Mouse (Mus musculus) c-Kit-positive CD71-positive TER-119-positive erythroid progenitor cells, embryonic 14.5 days (primary cell): ENCODE measurements around the gene Tmem97.
"Not testable (repeated sequence)": the region's sequence is repeated elsewhere in the genome, so short reads cannot be mapped to it uniquely, and the experiment has no call there.

Source experiments
- DNase-seq: peaks from one replicate; pipeline ENCODE4 v3.0.0-alpha.2; 2013; ENCODE audit warnings: low spot score

Gene Tmem97

DNA sequence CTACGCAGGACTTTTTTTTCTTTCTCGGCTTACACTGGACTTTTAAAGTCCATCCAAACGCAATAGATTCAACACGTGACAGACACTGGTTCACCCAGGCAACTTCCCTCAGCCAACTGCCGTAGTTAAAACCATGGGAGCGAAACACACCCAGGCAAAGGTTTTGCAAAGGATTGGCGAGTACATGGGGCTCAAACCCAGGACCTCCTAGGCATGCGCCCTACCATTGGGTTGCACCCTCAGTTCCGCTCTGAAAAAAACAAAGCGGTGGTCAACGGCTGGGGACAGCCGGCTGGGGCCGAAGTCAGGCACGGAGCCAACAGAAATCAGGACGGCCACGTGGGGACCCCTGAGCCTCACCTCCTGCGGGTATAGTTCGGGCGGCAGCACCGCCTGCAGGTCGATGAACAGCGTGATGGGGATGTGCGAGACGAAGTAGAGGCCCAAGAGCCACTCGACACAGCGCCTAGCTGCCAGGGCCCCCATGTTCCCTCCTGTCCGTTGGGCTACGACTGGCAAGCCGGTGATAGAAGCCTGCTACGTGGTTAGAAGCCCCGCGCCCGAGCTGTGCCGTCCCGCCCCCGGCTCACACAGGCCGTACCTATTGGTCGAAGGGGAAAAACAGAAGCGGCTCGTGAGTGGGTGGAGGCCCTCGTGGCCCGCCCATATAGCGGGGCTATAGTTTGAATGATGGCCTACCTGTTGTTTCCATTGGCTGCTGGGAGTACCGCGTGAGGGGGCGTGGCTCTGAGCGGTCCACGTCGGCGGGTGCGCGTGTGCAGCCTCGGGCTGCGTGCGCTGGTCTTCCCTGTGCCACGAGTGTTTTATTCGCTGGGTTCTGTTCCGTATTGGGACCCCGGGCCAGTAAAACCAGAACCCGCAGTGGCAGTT is at the start of gene Tmem97:
Gene Tmem97 (minus strand): TSS at position 610 of the 891 bp plus-strand sequence.
- peak; percentile 92 for DNase-seq

DNA sequence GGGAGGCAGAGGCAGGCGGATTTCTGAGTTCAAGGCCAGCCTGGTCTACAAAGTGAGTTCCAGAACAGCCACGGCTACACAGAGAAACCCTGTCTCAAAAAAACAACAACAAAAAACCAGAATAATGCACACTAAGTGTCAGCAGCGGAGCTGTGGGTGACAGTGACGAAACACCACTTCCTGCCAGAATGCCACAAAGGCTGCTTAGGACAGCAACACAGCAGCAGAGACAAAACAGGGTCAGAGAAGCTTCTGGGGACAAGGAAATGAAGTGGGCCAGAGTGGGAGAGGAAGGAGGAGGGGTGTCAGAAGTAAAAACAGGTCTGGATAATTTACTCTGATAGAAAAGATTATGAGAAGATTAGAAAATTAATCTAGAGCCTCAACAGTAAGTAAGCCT is 49.5 kb upstream of the Tmem97 start:
- no peak for DNase-seq

DNA sequence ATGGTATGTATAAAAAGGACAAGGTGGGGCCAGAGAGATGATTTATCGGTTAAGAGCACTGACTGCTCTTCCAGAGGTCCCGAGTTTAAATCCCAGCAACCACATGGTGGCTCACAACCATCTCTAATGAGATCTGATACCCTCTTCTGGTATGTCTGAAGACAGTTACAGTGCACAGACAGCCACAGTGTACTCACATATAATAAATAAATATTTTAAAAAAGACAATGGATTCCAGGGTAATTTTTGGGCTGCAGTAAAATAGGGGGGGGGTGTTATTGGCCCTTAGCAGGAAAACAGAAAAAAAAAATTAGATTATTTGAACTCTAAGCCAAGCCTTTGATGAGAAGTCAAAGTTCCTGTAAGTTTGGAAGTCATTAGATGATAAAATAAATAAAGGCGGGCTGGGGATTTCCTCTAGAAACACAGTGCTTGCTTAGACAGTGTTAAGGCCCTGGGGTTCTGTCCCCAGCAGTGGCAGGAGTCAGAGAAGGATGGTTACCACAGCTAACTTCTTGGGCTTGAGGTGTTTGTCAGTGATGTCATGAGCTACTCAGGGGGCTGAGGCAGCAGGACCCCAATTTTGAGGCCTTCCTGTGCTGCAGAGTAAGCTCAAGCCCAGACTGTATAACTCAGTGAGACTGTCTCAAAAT is 48.3 kb upstream of the Tmem97 start:
- no peak for DNase-seq

DNA sequence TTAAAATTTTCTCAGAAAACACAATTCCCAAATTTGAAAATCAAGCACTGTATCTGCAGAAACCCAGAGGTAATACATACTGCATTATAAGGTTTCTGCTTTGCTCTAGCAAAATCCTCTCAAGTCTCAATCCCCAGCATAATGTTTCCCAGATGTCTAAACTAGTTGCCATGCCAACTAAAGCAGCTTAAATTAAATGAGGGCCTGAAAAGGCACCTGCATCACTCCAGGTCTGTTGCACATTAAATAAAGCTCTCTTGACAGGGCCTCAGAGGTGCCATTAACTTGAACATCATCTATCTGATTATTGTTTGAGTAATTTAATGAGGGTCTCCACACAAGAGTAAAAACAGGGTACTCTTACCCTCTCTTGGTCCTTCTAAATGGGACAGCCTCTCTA is 46.2 kb upstream of the Tmem97 start:
- DNase-seq = no peak

DNA sequence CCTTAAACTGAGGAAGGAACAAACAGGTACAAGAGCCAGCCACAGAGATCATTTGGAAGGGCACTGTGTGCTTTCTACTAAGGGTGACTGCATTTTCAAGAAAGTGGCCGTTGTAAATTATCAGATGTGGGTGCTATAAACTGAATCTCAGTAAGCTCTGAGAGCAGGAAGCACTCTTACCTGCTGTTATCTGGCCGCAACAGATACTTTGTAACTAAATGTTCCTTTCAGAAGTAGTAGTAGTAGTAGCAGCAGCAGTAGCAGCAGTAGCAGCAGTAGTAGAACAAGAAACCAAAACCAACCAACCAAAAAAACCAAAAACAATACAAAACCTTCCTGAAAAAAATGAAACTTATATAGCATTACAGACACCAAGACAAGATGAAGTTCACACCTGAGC is 45.2 kb upstream of the Tmem97 start:
- no peak for DNase-seq

DNA sequence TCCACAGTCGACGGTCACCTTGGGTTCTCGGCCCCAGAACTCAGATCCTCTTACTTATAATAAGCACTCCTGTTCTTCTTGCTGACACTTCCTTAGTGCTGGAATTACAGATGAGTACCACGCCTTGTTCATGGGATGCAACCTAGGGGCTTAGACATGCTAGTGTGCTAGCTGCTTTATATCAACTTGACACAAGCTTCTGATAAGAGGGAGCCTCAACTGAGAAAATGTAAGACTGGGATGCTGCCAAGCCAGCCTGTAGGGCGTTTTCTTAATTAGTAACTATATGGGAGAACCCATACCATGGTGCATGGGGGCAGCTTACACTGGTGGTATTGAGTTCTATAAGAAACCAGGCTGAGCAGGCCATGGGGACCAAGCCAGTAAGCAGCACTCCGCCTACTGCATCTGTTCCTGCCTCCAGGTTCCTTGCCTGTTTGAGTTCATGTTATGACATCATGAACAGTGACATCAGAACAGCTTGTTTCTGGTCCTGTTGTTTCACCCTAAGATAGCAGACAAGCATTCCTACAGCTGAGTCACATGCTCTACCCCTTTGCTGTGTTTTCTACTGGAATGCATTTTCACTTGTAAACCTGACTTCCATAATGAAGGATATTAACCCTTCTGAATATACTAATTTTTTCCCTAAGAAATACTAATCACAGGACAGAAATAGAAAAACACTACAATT is 43.8 kb upstream of the Tmem97 start:
- DNase-seq = no peak

DNA sequence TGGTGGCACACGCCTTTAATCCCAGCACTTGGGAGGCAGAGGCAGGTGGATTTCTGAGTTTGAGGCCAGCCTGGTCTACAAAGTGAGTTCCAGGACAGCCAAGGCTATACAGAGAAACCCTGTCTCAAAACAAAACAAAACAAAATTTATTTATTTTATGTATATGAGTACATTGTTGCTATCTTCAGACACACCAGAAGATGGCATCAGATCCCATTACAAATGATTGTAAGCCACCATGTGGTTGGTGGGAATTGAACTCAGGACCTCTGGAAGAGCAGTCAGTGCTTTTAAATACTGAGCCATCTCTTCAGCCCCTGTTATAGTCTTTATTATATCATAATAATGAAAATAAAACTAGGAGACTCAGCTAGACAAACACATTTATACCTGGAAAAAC is 37.1 kb upstream of the Tmem97 start:
- DNase-seq = not testable (repeated sequence)

DNA sequence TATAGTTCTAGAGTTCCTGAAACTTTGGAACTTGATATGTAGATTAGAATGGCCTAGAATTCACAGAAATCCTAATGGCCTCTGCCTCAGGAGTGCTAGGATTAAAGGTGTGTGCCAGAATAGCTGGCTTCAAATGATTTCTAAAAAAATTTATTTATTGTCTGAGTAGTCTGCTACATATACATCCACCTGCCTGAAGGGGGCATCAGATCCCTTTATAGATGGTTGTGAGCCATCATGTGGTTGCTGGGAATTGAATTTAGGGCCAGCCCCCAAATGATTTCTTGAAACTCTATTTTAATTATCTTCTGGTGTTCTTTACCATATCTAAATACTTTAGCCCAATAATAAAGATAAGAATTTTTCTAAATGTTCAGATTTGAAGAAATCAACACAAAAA is 35.5 kb upstream of the Tmem97 start:
- no peak for DNase-seq

DNA sequence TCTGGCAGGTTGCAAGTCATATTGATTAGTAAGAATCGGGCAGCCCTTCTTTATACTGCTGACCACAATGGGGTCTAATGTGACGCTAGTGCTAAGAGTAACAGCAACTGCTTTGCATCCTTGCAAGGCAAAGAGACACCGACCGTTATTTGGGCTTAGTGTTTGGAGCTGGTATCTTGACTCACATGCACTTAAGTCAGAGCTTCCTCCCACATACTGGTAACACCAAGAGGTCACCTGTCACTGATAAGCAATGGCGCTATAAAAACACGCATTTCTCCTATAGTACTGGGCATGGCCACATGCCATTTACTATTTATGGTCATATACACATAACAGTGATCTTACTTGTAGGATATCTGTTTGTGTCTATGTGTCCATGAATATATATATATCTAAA is 32.3 kb upstream of the Tmem97 start:
- no peak for DNase-seq

DNA sequence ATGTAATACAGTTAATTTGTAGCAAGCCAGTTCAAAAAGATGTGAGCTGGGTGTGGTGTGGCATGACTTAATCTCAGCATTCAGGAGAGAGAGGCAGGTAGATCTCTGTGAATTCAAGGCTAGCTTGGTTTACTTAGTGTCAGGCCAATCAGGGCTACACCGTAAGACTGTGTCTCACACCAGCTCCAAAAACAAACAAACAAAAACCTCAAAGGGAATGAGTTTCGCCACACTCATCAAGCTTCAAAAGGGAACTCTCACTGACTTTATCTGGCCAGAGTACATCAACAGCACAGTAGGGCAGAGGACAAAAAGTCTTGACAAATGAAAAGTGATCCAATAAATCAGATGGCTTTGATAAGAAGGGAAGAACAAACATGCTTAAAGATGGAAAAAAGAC is 24.4 kb upstream of the Tmem97 start:
- DNase-seq = no peak

DNA sequence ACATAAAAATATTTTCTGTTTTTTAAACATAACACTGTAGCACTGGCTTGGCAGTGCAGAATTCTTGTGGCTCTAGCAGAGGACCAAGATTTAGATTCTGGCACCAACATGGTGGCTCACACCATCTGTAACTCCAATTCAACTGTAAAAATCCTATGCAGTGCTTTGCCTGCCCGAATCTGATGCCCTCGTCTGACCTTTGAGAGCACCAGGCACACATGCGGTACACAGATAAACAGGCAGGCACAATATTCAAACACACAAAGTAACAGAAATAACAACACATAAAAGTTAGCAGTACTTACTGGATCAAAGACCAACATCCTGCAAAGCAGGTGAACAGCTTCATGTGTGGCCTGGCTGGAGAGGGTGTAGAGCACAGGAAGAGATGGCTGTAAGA is 24.0 kb upstream of the Tmem97 start:
- DNase-seq = no peak

DNA sequence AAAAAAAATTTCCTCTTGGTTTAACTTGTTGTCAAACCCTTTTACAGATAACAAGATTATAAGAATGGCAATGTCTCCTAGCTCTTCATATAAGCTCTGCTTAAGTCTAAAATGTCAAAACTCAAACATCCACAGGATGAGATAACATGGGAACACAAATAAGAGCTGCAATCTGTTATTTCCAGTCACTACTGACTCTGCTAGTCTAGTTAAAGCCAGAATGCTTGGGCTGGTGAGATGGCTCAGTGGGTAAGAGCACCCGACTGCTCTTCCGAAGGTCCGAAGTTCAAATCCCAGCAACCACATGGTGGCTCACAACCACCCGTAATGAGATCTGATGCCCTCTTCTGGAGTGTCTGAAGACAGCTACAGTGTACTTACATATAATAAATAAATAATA is 23.5 kb upstream of the Tmem97 start:
- DNase-seq = not testable (repeated sequence)

DNA sequence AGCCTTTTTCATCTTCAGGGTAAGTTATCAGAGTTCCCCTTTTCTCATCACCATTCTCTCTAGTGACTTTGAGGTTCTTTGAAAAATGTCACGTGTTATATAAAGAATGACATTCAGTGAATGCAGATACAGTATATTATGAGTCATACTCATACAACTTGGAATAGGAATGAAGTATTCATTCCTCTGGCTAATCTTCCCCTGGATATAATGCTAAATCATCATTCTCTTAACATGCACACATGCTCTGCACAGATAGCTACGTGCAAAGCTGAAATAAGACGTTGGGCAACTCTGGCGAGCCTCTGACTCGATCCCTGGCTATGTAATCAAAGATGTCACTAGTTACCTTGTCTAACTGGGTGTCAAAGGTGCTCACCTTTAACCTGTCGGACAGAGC is 21.3 kb upstream of the Tmem97 start:
- DNase-seq = no peak

DNA sequence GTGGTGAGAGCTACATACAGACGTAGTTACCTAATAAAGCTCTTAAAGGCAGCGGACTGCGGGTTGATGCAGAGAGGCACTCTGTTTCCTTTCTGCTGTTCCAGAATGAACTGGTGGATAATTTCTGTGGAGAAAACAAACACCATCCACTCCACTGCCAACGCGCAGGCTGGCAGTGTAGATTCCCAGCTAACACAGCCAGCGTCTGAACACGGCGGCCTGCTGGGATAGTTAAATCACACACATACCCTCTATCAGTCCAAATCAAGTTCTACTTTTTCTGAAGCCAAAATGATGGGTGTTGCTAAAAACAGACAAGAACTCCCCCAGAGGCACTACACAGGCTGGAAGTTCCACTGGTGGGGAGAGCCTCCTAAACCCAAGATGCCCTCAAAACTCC is 20.9 kb upstream of the Tmem97 start:
- DNase-seq = no peak

DNA sequence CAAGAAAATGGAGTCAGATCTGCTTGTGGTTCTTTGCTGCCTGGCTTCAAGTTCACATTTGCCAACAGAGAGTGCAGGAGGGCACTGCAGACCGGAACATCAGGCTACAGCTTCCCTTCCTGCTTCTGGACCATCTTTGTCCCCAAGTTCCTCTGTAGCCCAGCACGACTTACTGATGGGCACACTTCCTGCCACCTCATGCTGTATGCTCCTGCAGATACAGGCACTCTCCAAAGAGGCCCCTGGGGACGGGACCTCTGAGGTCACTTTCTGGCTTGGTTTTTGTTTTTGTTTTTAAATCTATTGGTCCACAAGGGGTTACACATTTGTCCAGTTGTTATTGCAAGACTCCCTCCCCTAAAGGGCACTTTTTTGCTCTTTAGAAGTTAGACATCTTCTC is 19.2 kb upstream of the Tmem97 start:
- no peak for DNase-seq

DNA sequence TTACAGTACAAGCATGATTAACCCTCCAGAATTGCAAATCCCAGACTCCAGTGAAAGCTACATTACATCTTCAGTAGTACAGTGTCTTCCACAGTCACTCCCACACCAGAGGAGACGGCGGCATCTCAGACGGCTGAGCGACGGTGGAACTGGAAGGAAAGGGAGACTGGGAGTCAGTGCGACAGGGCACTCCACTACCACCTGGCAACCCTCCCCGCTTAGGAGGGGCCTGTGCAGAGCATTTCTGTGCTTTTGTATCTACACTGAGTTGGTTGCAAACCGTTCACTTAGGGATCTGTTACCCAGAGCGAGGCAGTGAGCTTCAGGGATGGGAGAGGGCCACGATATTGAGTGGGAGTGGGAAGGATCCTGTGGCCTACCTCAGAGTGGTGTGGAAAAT is 18.2 kb upstream of the Tmem97 start:
- DNase-seq = no peak

DNA sequence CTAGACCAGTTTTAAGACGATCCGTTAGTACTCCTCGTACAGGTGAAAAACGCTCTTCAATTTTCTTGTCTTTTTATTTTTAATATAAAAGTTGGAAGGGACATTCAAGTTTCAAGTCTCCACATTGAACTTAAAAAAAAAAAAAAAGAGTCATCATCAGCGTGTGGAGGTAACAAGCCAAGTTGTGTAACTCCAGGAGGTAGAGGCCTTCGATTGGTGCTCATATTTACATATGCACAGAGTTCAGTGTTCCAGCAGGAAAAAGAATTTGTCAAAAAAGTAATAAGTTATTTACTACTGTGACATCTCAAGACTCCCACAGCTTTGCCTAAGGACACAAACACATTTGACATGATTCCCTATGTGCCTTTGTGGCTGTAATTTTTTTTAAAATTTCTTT is 17.0 kb upstream of the Tmem97 start:
- DNase-seq = no peak

DNA sequence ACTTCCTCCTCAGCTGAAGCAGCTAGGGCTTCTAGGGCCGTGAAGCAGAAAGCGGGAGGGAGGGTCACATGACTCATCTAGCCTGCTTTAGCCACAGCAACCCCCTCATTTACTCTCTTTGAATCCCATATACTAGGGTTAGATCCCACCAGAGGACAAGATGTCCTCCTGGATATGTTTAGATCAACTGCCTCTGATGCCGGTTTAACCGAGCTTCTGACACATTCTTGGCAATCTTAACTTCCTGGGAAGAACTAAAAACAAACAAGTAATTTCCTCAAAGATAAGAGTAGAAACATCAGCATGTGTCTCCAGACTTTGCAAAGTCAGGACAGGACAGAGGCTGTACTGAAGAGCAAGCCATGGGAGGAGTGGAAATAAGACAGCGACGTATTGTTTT is 16.2 kb upstream of the Tmem97 start:
- no peak for DNase-seq

DNA sequence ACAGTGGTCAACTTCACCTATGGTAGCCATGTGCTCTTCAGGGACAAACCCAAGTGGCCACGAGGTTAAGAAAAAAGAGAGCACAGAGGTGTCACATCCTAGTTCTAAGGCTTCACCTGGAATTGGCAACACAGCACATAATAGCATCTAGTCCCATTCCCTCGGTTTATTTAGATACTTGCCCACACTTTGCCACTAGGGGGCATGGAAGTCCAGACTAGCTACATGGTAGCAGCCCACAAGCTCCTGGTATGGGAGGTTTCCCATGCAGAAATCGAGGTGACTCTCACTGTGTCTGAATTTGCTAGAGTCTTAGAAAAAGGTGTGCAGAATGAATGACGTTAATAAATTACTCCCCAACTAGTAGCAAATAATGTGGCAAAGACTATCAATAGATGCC is 9.9 kb upstream of the Tmem97 start:
- DNase-seq = peak; percentile 60

DNA sequence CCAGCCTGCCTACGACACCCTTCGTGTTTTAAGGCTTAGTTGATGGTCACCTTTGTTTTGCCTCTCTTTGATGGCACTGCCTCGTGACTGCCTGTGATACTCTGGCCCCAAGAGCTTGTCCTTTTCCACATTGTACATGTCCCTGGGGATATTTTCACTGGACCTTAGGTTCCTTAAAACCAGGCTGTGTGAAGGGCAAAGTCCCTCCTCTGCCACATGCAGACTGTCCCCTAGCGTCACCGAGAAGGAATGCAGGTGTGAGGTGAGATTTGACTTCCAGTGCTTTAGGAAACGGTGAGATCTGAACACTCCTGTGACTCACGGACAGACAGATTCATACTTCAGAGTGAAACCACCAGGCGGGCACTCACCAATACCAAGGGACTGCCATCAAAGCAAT is 6.7 kb upstream of the Tmem97 start:
- no peak for DNase-seq

DNA sequence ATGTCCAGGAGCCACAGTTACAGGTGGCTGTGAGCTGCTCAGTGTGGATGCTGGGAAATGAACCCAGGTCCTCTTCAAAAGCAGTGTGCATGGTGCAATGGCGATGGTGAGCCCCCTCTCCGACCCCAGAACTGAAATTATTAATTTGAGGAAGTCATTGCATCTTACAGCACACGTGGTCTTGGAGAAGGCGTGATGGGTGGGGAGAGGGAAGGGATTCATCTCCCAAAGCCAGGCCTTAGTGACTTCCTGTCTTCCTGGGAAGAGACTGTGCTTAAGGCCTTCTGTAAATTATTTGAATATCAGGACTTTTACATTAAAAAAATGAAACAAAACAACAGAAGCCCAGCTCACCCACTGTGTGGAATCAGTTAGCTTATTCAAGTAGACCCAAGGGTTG is 5.5 kb upstream of the Tmem97 start:
- DNase-seq = no peak

DNA sequence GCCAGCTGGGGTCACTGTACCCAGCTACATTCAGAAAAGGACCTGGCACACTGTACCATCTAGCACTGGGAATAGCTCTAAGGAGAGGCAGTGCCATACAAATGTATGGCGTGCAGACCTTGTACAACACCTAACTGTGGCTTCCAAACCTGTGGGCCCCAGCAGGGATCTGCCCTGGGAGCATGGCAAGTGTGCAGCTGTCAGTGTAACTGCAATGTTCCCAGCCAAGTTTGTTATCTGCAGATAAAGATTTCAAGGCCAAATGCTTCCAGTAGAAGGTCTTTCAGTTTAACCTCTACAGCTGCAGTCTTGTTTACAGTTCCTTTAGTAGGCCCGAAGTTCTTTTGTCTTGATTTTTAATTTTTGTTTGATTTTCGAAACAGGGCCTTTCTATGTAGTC is 5.0 kb upstream of the Tmem97 start:
- no peak for DNase-seq

DNA sequence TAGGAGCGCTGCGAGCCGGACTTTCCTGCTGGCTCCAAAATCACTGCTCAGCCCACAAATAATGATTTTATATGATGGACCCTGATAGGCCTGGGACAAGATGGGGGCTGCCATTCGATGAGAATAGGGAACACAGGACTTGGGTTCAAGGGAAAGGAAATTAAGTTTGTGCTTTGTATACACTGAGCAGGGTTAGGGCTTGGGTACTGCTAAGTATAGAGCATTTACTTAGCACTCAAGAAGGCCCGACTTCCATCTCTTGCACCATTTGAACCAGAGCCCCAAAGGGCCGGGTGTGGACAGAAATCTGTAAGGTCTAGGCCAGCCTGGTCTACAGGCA is 452 bp upstream of the Tmem97 start:
- no peak for DNase-seq
